Mouse (Mus musculus) testis, adult 2 months (tissue): Measurements from ENCODE around the gene Ugt1a8.
"Not testable (repeated sequence)": the region's sequence is repeated elsewhere in the genome, so short reads cannot be mapped to it uniquely, and the experiment has no call there.

Experiments
- CTCF ChIP-seq: fragments of 200-500 bp; IDR thresholded peaks from 2 replicates; pipeline ENCODE4 v1.5.1; 2012; ENCODE audit warnings: low read depth, mild to moderate bottlenecking, inconsistent platforms, low read length, moderate library complexity; ENCODE audit not compliant: control insufficient read depth, insufficient read depth, insufficient replicate concordance
- POLR2A ChIP-seq: fragments of 200-500 bp; IDR thresholded peaks from 2 replicates; pipeline ENCODE4 v1.6.1; 2012; ENCODE audit warnings: low read depth, mild to moderate bottlenecking, inconsistent platforms, low read length, moderate library complexity; ENCODE audit not compliant: control insufficient read depth

DNA sequence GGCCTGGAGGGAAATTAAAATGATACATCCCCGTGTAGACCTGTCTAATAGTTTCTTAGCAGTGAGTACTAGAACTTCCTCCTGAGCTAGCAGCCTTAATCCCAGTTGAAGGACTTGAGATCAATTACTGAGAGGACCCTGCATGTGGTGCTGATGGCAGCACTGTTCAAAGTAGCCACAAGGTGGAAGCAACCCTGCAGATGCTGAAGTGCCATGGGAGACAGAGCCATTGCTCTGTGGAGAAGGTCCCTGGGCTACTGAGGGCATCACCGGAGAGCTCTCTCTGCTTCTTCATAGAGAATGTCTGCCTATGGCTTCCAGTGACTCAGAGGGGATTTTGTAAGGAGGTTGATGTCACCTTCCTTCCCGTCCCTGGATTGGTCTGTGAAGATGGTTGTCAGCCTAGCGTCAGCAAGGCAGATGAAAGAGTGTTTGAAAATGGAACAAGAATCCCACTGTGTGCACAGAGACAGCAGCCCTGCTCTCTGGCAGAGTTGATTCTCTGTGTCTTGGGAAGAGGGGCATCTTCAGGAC is 38.3 kb downstream of the Ugt1a8 start:
- not testable (repeated sequence) for TF ChIP-seq CTCF, POLR2A
